Mouse (Mus musculus): ENCODE measurements around the gene 9430097D07Rik. TPM values are rescaled to one million over a fixed set of nuclear protein-coding genes. Genes with fewer than 3 reads are reported as not detected.
A peak's percentile ranks its signal among the peaks of the same experiment; 100 is the strongest.

9430097D07Rik gene
- polyA plus RNA-seq, 1 experiment from 2014 or later, result 0.22 TPM

DNA sequence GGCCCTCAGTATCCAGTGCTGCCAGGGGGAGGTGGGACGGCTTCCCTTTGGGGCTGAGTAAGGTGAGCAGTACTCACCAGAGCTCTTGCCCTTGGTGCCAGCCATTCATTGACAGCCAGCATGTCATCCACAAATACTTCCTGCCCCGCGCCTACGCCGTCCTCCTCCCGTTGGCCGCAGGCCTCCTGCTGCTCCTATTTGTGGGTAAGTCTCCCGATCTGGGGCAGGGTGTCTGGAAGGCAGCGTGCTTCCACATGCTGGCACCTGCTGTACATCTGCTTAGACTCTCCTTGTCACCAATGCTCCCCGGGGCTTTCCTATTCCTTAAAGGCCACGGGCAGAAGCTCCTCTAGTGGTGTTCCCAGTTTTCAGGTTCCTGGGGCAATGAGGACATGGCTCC, 3.3 kb downstream of the 9430097D07Rik start:
- DNase-seq (ENCODE audit: low spot score), result no peak
- H3K27me3 ChIP-seq (ENCODE audit: low read depth, poor library complexity, severe bottlenecking), result peaks cover 14% of the 10 kb centered on the region
- H3K36me3 ChIP-seq, result peaks cover 30% of the 10 kb centered on the region
- H3K4me1 ChIP-seq, result peaks cover 32% of the 10 kb centered on the region
- WGBS, result 90% methylated on average over 11 of the region's 11 CpGs
- H3K4me3 ChIP-seq, result peak overlapping the region; percentile 20; the same call in 1 of the 2 replicates
- H3K9me3 ChIP-seq (replicated peaks), result no peaks in the 10 kb centered on the region
- H3K27ac ChIP-seq (replicated peaks), result no peak overlapping the region

DNA sequence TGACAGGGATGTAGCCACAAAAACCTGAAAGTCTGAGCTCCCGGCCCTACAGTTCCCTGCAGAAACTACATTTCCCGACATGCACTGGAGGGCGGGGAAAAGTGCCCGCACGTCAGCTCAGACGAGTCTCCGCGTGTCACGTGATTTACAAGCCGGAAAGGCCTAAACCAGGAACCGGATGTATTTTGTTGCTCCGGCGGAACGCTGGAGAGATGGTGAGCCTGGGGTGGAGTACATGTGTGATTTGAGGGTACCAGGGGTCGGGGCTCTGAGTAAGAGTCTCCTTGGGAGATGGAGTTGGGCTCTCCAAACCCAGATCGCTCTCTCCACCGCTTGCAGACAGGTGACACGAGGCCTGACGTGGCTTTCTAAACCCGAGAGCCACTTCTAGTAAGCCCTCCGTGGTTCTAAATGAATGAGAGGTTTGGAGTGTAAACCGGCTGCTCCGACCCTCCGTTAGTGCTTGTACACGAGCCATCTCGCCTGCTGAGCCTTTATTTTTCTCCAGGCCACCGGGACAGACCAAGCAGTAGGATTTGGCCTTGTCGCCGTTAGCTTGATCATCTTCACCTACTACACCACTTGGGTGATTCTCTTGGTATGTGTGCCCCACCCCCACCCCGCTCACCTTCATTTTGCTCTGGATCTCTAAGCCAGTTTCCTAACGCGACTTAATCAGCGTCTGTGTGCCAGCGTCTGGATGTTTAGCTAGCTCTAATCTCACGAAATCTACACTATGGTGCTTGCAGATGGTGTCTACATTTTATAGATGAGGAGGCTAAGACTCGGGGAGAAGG, 4.6 kb downstream of the 9430097D07Rik start, which contains the start of gene Dpm2:
Gene Dpm2, plus strand, starts transcription at position 161 of the 797 bp plus-strand sequence.
- Histone ChIP-seq H3K27me3 (ENCODE audit: low read depth, poor library complexity, severe bottlenecking) (peaks cover 1% of the 10 kb centered on the region), H3K36me3 (peaks cover 42% of the 10 kb centered on the region), H3K27ac (replicated peaks) (peak within 1 kb of the TSS; percentile 82), H3K4me1 (peaks cover 28% of the 10 kb centered on the region), H3K4me3 (peak within 1 kb of the TSS; percentile 83), H3K9me3 (replicated peaks) (no peaks in the 10 kb centered on the region)
- 3% methylated on average over 36 of the region's 36 CpGs for WGBS
- DNase-seq (ENCODE audit: low spot score), result peak; percentile 88

DNA sequence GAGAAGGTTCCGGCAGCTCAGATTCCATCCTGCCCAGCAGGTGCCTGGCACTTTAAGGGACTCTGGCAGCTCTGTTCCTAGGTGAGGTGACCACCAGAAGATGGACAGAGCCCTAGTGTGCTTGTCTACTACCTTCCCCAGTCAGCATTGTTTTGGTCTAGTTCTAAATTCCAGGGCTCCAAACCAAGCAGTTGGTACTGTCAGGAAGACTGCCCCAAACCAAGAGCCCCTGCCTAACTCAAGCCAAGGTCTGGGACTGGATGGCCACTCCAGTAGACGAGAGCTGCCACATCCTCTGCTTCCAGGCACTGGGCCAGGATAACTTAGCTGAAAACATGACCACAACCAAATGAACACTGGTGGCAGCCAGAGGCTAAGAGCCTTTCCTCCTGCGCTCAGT, 6.5 kb downstream of the 9430097D07Rik start:
- H3K27me3 ChIP-seq (ENCODE audit: low read depth, poor library complexity, severe bottlenecking), result no peaks in the 10 kb centered on the region
- H3K4me1 ChIP-seq, result peaks cover 18% of the 10 kb centered on the region
- H3K36me3 ChIP-seq, result peaks cover 61% of the 10 kb centered on the region
- WGBS, result 90% methylated on average over 3 of the region's 3 CpGs
- H3K9me3 ChIP-seq (replicated peaks), result no peaks in the 10 kb centered on the region
- no peak overlapping the region for H3K27ac ChIP-seq (replicated peaks)
- DNase-seq (ENCODE audit: low spot score), result no peak
- no peak overlapping the region for H3K4me3 ChIP-seq

DNA sequence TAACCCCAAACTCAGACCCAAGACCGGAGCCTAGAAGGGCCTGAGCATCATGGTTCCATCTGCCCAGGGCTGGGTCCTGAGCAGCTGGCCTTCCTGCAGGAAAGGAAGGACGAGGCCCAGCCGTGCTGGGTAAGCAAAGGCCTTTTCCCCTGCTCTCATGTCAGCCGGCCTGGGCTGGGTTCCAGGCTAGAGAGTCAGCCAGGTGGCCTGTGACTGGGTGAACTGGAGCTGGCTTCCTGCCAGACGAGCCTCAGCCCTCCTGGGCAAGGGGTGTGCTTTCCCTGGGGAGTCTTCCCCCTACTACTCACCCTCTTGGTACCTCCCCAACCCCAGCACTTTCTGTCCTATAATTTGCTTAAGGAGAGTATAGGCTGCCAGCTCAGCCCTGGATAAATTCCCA, 7.3 kb downstream of the 9430097D07Rik start:
- Histone ChIP-seq H3K27me3 (ENCODE audit: low read depth, poor library complexity, severe bottlenecking) (no peaks in the 10 kb centered on the region), H3K4me1 (peaks cover 18% of the 10 kb centered on the region), H3K9me3 (replicated peaks) (no peaks in the 10 kb centered on the region), H3K4me3 (no peak overlapping the region), H3K27ac (replicated peaks) (no peak overlapping the region), H3K36me3 (peaks cover 66% of the 10 kb centered on the region)
- 81% methylated on average over 5 of the region's 5 CpGs for WGBS
- DNase-seq (ENCODE audit: low spot score), result no peak

DNA sequence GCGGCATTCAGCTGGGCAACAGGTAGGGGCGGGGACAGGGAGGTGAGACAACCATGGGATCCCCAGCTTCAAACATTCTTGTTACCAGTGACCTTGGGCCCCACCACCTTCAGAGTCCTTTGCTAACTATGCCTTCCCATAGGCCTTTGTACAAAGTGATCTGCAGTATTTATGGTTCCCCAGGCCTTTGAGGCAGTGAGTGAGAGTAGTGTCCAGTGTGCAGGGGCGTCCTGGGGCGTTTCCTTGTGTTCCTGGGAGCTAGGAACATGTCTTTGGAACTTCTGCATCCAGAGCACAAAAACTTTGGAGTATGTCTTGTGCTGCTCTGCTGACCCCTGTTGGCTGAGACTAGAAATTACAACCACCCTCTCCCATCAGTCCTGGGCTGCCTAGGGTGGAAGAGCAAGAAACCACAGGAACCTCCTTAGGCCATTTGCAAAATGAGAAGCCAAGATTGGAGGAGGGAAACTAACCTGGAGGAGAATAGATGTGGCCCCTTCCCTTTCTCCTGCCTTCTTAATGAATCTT, 8.9 kb downstream of the 9430097D07Rik start:
- Histone ChIP-seq H3K27ac (replicated peaks) (0 out of 2 replicates have a peak overlapping the region, but pooled peaks have one; percentile 33), H3K36me3 (peaks cover 71% of the 10 kb centered on the region)

DNA sequence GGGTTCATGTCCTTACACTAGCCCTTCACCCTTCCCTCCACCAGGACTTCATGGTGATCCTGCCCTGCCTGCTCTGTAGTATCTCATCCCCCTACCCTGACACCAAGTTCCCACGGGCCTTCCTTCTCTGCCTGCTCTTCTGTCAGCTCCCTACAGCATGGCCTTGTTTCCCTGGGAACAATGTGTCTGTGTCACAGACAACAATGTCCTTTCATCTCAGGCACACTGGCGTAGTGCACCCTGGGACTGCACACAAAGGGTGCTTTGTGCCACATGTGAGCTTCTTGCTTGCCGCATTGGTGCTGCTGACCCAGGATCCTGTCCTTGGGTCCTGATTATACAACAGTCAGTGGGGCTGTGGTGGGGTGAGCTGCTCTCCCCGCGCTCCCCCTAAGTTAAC, 15.9 kb downstream of the 9430097D07Rik start:
- DNase-seq (ENCODE audit: low spot score), result peak; percentile 76
- H3K27me3 ChIP-seq (ENCODE audit: low read depth, poor library complexity, severe bottlenecking), result no peaks in the 10 kb centered on the region
- peaks cover 59% of the 10 kb centered on the region for H3K4me1 ChIP-seq
- H3K9me3 ChIP-seq (replicated peaks), result no peaks in the 10 kb centered on the region
- H3K4me3 ChIP-seq, result peak overlapping the region; percentile 35
- H3K27ac ChIP-seq (replicated peaks), result peak overlapping the region; percentile 89
- H3K36me3 ChIP-seq, result peaks cover 48% of the 10 kb centered on the region
- WGBS, result 25% methylated on average over 5 of the region's 5 CpGs

More for the DNA sequence above, 8.9 kb downstream of the 9430097D07Rik start:
- H3K4me3 ChIP-seq, result no peak overlapping the region
- H3K9me3 ChIP-seq (replicated peaks), result no peaks in the 10 kb centered on the region
- H3K27me3 ChIP-seq (ENCODE audit: low read depth, poor library complexity, severe bottlenecking), result no peaks in the 10 kb centered on the region
- WGBS, result 49% methylated on average over 4 of the region's 4 CpGs
- H3K4me1 ChIP-seq, result peaks cover 6% of the 10 kb centered on the region
- peak; percentile 57 for DNase-seq (ENCODE audit: low spot score)

DNA sequence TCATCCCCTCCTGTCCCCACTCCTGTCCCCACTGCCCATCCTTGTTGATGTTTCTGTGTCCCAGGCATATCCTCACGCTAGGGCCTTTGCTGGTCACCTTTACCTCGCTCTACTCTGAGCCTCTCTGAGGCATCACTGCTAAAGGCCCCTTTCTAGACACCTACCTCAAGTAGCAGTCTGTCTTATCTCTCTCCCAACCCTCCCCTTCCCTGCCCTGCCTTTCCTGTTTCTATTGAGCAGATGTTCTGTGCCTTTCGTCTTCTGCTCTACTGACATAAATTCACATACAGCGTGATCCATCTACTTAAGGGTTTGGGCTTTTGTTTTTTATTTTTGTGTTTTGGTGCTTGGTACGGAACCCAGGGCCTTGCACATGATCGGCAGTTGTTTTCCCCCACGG, 19.5 kb downstream of the 9430097D07Rik start:
- no peak overlapping the region for H3K4me3 ChIP-seq
- H3K27ac ChIP-seq (replicated peaks), result peak overlapping the region; percentile 72
- H3K36me3 ChIP-seq, result peaks cover 17% of the 10 kb centered on the region
- H3K4me1 ChIP-seq, result peaks cover 63% of the 10 kb centered on the region
- no peaks in the 10 kb centered on the region for H3K27me3 ChIP-seq (ENCODE audit: low read depth, poor library complexity, severe bottlenecking)
- H3K9me3 ChIP-seq (replicated peaks), result no peaks in the 10 kb centered on the region
- no peak for DNase-seq (ENCODE audit: low spot score)
- WGBS, result 93% methylated on average over 7 of the region's 7 CpGs

DNA sequence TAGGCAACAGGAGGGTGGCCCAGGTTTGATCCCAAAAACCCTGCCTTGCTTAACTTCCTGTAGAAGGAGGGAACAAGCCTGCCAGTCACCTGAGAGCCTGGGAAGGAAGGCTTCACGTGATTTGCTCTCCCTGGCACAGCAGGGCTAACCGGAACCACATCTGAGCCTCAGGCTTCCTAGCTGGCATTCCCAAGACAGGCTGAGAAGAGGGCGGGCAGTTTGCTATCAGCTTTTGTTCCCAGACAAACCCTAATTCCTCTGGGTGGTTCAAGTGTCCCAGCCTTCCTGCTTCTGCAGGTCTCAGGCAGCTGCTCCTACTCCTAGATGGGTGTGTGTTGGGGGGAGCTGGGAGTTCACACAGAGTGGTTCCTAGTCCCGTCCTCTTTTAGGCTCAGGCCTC, 20.0 kb downstream of the 9430097D07Rik start:
- H3K36me3 ChIP-seq, result peaks cover 12% of the 10 kb centered on the region
- no peak overlapping the region for H3K4me3 ChIP-seq
- H3K27ac ChIP-seq (replicated peaks), result peak overlapping the region; percentile 72
- H3K4me1 ChIP-seq, result peaks cover 60% of the 10 kb centered on the region
- DNase-seq (ENCODE audit: low spot score), result no peak
- 57% methylated on average over 4 of the region's 4 CpGs for WGBS
- no peaks in the 10 kb centered on the region for H3K27me3 ChIP-seq (ENCODE audit: low read depth, poor library complexity, severe bottlenecking)
- no peaks in the 10 kb centered on the region for H3K9me3 ChIP-seq (replicated peaks)

DNA sequence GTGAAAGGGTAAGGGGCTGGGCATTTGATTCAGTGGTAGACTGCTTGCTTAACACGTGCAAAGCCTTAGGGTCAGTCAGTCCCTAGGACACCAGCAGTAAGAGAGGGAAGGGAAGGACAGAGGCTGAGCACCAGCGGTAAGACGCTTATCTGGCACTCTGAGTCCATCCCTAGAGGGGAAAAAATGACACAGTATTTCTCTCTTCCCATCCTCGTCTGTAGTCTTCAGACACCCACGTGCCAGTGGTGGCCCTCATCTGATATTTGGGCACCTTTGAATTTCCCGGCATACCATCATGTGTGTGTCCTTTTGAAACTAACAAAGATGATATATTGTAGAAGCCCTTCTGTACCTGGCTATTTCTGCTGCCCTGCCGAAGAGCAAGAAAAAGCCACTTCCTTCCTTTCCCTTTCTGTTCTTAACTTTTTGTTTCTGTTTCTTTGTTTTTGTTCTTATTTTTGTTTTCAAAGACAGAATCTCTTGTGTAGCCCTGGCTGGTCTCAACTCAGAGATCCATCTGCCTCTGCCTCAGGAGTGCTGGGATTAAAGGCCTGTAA, 21.8 kb downstream of the 9430097D07Rik start:
- H3K27me3 ChIP-seq (ENCODE audit: low read depth, poor library complexity, severe bottlenecking), result no peaks in the 10 kb centered on the region
- H3K36me3 ChIP-seq, result peaks cover 1% of the 10 kb centered on the region
- no peak for DNase-seq (ENCODE audit: low spot score)
- no peaks in the 10 kb centered on the region for H3K9me3 ChIP-seq (replicated peaks)
- no peak overlapping the region for H3K4me3 ChIP-seq
- WGBS, result 88% methylated on average over 7 of the region's 7 CpGs
- no peak overlapping the region for H3K27ac ChIP-seq (replicated peaks)
- peaks cover 41% of the 10 kb centered on the region for H3K4me1 ChIP-seq

DNA sequence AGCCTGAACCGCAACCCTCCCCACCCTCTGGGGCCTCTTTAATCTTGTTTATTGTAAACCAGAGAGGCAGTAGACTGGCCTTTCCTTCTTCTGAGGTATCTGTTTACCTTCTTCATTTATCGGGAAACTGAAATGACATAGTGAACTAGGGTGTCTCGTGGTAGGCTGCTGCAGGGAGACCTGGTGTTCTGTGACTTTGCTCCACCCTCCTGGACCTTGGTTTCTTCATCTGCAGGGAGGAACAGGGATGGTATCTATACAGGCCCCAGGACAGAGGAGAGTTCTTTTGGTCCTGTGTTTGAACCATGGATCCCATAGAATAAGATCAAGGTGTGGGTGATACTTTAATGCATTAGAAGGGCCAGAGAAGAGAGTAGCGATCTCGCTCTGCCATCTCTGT, 24.2 kb downstream of the 9430097D07Rik start:
- peaks cover 25% of the 10 kb centered on the region for H3K4me1 ChIP-seq
- 87% methylated on average over 5 of the region's 5 CpGs for WGBS
- no peaks in the 10 kb centered on the region for H3K27me3 ChIP-seq (ENCODE audit: low read depth, poor library complexity, severe bottlenecking)
- H3K27ac ChIP-seq (replicated peaks), result no peak overlapping the region
- no peaks in the 10 kb centered on the region for H3K9me3 ChIP-seq (replicated peaks)
- DNase-seq (ENCODE audit: low spot score), result no peak
- H3K36me3 ChIP-seq, result peaks cover 11% of the 10 kb centered on the region
- H3K4me3 ChIP-seq, result no peak overlapping the region

DNA sequence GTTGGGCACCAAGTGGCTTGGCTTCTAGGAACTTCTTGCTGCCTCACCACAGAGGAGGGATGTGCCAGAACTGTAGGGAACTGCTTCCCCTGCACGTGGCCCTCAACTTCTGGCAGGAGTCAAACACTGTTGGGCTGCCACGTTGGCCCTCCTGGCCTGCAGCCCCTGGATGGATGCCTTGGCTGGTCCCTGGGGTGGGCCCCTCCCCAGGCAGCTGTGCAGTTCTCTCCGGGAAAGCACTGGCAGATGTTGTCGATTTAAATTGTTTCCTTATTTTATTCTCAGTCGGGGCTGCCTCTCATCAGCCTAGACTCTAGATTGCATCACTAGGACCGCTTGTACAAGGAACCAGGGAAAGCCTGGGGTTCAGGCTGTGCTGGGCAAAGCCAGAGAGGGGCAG, 25.7 kb downstream of the 9430097D07Rik start:
- H3K36me3 ChIP-seq, result peaks cover 23% of the 10 kb centered on the region
- H3K4me3 ChIP-seq, result no peak overlapping the region
- DNase-seq (ENCODE audit: low spot score), result no peak
- peaks cover 12% of the 10 kb centered on the region for H3K4me1 ChIP-seq
- 0 out of 2 replicates have a peak overlapping the region, but pooled peaks have one; percentile 4 for H3K27ac ChIP-seq (replicated peaks)
- H3K9me3 ChIP-seq (replicated peaks), result no peaks in the 10 kb centered on the region
- H3K27me3 ChIP-seq (ENCODE audit: low read depth, poor library complexity, severe bottlenecking), result no peaks in the 10 kb centered on the region
- 85% methylated on average over 6 of the region's 6 CpGs for WGBS

DNA sequence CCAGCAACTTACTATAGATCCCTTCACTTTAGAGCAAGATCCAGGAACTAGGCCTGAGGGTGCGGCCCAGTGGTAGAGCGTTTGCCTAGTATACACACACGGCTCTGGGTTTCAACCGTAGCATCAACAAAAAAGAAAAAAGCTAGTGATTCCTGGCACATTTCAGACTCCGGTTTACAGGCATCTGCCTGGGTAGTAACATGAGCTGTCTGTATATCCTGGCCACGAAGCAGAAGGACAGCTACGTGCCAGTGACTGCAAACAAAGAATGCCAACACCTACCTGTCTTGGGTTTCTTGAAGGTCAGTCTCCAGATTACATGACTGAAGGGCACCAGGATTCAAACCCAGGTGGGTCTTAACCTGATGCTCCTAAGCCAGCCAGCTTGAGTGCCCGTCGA, 26.3 kb downstream of the 9430097D07Rik start:
- H3K4me3 ChIP-seq, result no peak overlapping the region
- peaks cover 12% of the 10 kb centered on the region for H3K4me1 ChIP-seq
- peaks cover 28% of the 10 kb centered on the region for H3K36me3 ChIP-seq
- no peaks in the 10 kb centered on the region for H3K27me3 ChIP-seq (ENCODE audit: low read depth, poor library complexity, severe bottlenecking)
- H3K9me3 ChIP-seq (replicated peaks), result no peaks in the 10 kb centered on the region
- 95% methylated on average over 9 of the region's 9 CpGs for WGBS
- no peak for DNase-seq (ENCODE audit: low spot score)
- no peak overlapping the region for H3K27ac ChIP-seq (replicated peaks)

All from midbrain, embryonic 10.5 days (tissue).